Mouse (Mus musculus) heart, adult 2 months (tissue): ENCODE measurements at regions not wholly inside any gene's neighbourhood (a gene's known extent, or its start where the extent isn't known, plus 50 kb on each side); places are given as distances from the start of the nearest gene placed in this dataset.

Source experiments
- DNase-seq, 2 experiments: peaks; one replicate each; pipeline ENCODE4 v3.0.0; 2021
- H3K27ac ChIP-seq: fragments of 200-600 bp; 2 replicates; pipeline ENCODE4 v1.8.1; 2022
- H3K27me3 ChIP-seq: fragments of 200-500 bp; 2 replicates; pipeline ENCODE4 v1.6.1; 2012; ENCODE audit warnings: mild to moderate bottlenecking, low read length, inconsistent platforms, mixed read lengths; ENCODE audit not compliant: control insufficient read depth, insufficient read depth
- H3K36me3 ChIP-seq: fragments of 200-500 bp; 2 replicates; pipeline ENCODE4 v1.6.1; 2012; ENCODE audit warnings: low read length, inconsistent platforms; ENCODE audit not compliant: control insufficient read depth, insufficient read depth
- H3K4me1 ChIP-seq: fragments of 200-500 bp; 2 replicates; pipeline ENCODE4 v1.6.1; 2011; ENCODE audit warnings: low read length; ENCODE audit not compliant: control insufficient read depth, insufficient read depth
- H3K4me3 ChIP-seq: fragments of 200-600 bp; 2 replicates; pipeline ENCODE4 v1.8.1; 2022
- H3K79me2 ChIP-seq: fragments of 200-500 bp; replicated peaks from 2 replicates; pipeline ENCODE4 v1.6.1; 2012; ENCODE audit warnings: mild to moderate bottlenecking, inconsistent platforms, low read length, moderate library complexity, mixed read lengths; ENCODE audit not compliant: control insufficient read depth, insufficient read depth
- H3K9ac ChIP-seq: fragments of 200-500 bp; 2 replicates; pipeline ENCODE4 v1.6.1; 2012; ENCODE audit warnings: low read depth, mild to moderate bottlenecking, control low read depth, inconsistent platforms, low read length, mixed read lengths
- CTCF ChIP-seq: fragments of 200-600 bp; IDR thresholded peaks from 2 replicates; pipeline ENCODE4 v1.8.1; 2022; ENCODE audit warnings: antibody characterized with exemption, mild to moderate bottlenecking, moderate library complexity
- EP300 ChIP-seq: fragments of 200-500 bp; IDR thresholded peaks from 2 replicates; pipeline ENCODE4 v1.6.1; 2011; ENCODE audit warnings: low read depth, low read length, control low read depth; ENCODE audit not compliant: insufficient read depth
- POLR2A ChIP-seq: fragments of 200-500 bp; IDR thresholded peaks from 2 replicates; pipeline ENCODE4 v1.6.1; 2011; ENCODE audit warnings: mild to moderate bottlenecking, low read depth, low read length, control low read depth; ENCODE audit not compliant: insufficient read depth
- WGBS: fragments of 180-500 bp; shearing (Covaris S2); methylation state at CpG from one replicate; pipeline ENCODE4 v1.1.7; 2018; 5-methylcytosine and 5-hydroxymethylcytosine counted together
- intact Hi-C: fragments of 180-260 bp; cut with DNase I; formaldehyde crosslinking; loops from one replicate; pipeline ENCODE4 v1.15.1; 2025

- no peak for TF ChIP-seq POLR2A
- intact Hi-C loops, result no loop called here
- WGBS, result 73% methylated on average over 2 of the region's 2 CpGs
Observed at GRCm38 (mm10) chr4:26404266-26404665, 57.6 kb upstream of the Manea start.

GRCm38 (mm10) chr4:26402213-26402612, 55.5 kb upstream of the Manea start:
- no peak for DNase-seq
- no peaks in the 10 kb centered on the region for H3K79me2 ChIP-seq
- H3K27ac ChIP-seq, result no peak overlapping the region
- H3K9ac ChIP-seq, result no peak overlapping the region
- no peaks in the 10 kb centered on the region for H3K36me3 ChIP-seq
- TF ChIP-seq EP300, result no peak
- TF ChIP-seq POLR2A, result no peak
- TF ChIP-seq CTCF, result no peak
- no peak overlapping the region for H3K4me3 ChIP-seq
- no peaks in the 10 kb centered on the region for H3K4me1 ChIP-seq
- intact Hi-C loops, result no loop called here
- no peaks in the 10 kb centered on the region for H3K27me3 ChIP-seq

More at GRCm38 (mm10) chr4:26404266-26404665, 57.6 kb upstream of the Manea start:
- Histone ChIP-seq H3K79me2 (no peaks in the 10 kb centered on the region), H3K36me3 (no peaks in the 10 kb centered on the region), H3K9ac (no peak overlapping the region), H3K4me1 (no peaks in the 10 kb centered on the region), H3K4me3 (no peak overlapping the region), H3K27me3 (no peaks in the 10 kb centered on the region), H3K27ac (no peak overlapping the region)
- no peak for DNase-seq
